In genomic region chr3:89591461-89591860, GRCm38 (mm10) we compare ENCODE assay signal across 15 mouse cellular contexts.
DNase-seq lines count a peak whose midpoint lies in the region; ATAC-seq and TF ChIP-seq lines count a peak whose summit lies in the region.
"Had no signal": no experiment of that assay in that cellular context is flagged by ENCODE, and none has a peak within 500 bp of the region (broad histone marks: within the 10 kb centered on the region; RNA-seq: fewer than 3 reads in every experiment).

No protein-coding gene starts in this region.

- no peak for TF ChIP-seq CTCF in forebrain, postnatal 0 days (IDR thresholded peaks at IDR 0.05; ENCODE audit: low read depth)

- intact Hi-C loops in heart, postnatal 14 days (cut with DNase I): no loop called here

- H3K4me3 ChIP-seq in forebrain, embryonic 10.5 days: no peak overlapping the region
- no peak overlapping the region for H3K4me3 ChIP-seq in forebrain, embryonic 11.5 days (ENCODE audit: low read depth, low read length)
- no peak overlapping the region for H3K4me3 ChIP-seq in neural tube, embryonic 13.5 days
- H3K4me3 ChIP-seq in forebrain, postnatal 0 days (ENCODE audit: low read depth, low read length): no peak overlapping the region
- H3K4me3 ChIP-seq in heart, embryonic 11.5 days (ENCODE audit: low read depth, low read length): no peak overlapping the region
- H3K4me3 ChIP-seq: embryonic facial prominence, embryonic 15.5 days; liver, embryonic 15.5 days had no signal

- ATAC-seq in forebrain, embryonic 11.5 days (replicated peaks; ENCODE audit: low FRiP score): no peak
- no peak for ATAC-seq in neural tube, embryonic 13.5 days (ENCODE audit: low read depth)
- 0 out of 2 replicates have a peak, but pooled peaks have one; percentile 19 for ATAC-seq in forebrain, postnatal 0 days
- ATAC-seq in heart, embryonic 11.5 days (replicated peaks; ENCODE audit: insufficient number of reproducible peaks, low FRiP score, low TSS enrichment): no peak

- H3K9me3 ChIP-seq in forebrain, embryonic 10.5 days: no peaks in the 10 kb centered on the region
- H3K9me3 ChIP-seq in forebrain, embryonic 11.5 days (ENCODE audit: control insufficient read depth, low read length): no peaks in the 10 kb centered on the region
- no peaks in the 10 kb centered on the region for H3K9me3 ChIP-seq in neural tube, embryonic 13.5 days
- no peaks in the 10 kb centered on the region for H3K9me3 ChIP-seq in forebrain, postnatal 0 days (ENCODE audit: low read length)
- H3K9me3 ChIP-seq in heart, embryonic 11.5 days (replicated peaks; ENCODE audit: control insufficient read depth, low read length): no peaks in the 10 kb centered on the region
- H3K9me3 ChIP-seq: embryonic facial prominence, embryonic 15.5 days; liver, embryonic 15.5 days had no signal

- peaks cover 9% of the 10 kb centered on the region; the same call in 1 of the 2 replicates for H3K27me3 ChIP-seq in forebrain, embryonic 10.5 days (ENCODE audit: poor library complexity, severe bottlenecking)
- H3K27me3 ChIP-seq in forebrain, embryonic 11.5 days (ENCODE audit: control insufficient read depth, insufficient read depth, low read length): no peaks in the 10 kb centered on the region
- H3K27me3 ChIP-seq in neural tube, embryonic 13.5 days: no peaks in the 10 kb centered on the region
- H3K27me3 ChIP-seq in forebrain, postnatal 0 days (ENCODE audit: insufficient read depth, low read length): no peaks in the 10 kb centered on the region
- H3K27me3 ChIP-seq in heart, embryonic 11.5 days (ENCODE audit: control insufficient read depth, insufficient read depth, low read length): no peaks in the 10 kb centered on the region
- H3K27me3 ChIP-seq: embryonic facial prominence, embryonic 15.5 days had no signal

- peaks cover 82% of the 10 kb centered on the region for H3K4me1 ChIP-seq in forebrain, embryonic 10.5 days
- H3K4me1 ChIP-seq in forebrain, embryonic 11.5 days (replicated peaks; ENCODE audit: control insufficient read depth, insufficient read depth, low read length): 0 out of 2 replicates have a peak, but pooled peaks cover 2% of the 10 kb centered on the region
- H3K4me1 ChIP-seq in neural tube, embryonic 13.5 days (replicated peaks): peaks cover 53% of the 10 kb centered on the region
- peaks cover 10% of the 10 kb centered on the region for H3K4me1 ChIP-seq in forebrain, postnatal 0 days (ENCODE audit: insufficient read depth)
- H3K4me1 ChIP-seq in heart, embryonic 11.5 days (ENCODE audit: control insufficient read depth, insufficient read depth, low read length): peaks cover 7% of the 10 kb centered on the region; the same call in 1 of the 2 replicates
- H3K4me1 ChIP-seq: liver, embryonic 15.5 days had no signal

- H3K36me3 ChIP-seq in forebrain, embryonic 10.5 days (replicated peaks): no peaks in the 10 kb centered on the region
- no peaks in the 10 kb centered on the region for H3K36me3 ChIP-seq in forebrain, embryonic 11.5 days (ENCODE audit: control insufficient read depth, insufficient read depth, low read length)
- H3K36me3 ChIP-seq in neural tube, embryonic 13.5 days: no peaks in the 10 kb centered on the region
- no peaks in the 10 kb centered on the region for H3K36me3 ChIP-seq in forebrain, postnatal 0 days (ENCODE audit: insufficient read depth)
- H3K36me3 ChIP-seq in heart, embryonic 11.5 days (ENCODE audit: control insufficient read depth, insufficient read depth, low read length): no peaks in the 10 kb centered on the region
- H3K36me3 ChIP-seq: embryonic facial prominence, embryonic 15.5 days; liver, embryonic 15.5 days had no signal

- no peak for DNase-seq in forebrain, embryonic 10.5 days (ENCODE audit: extremely low spot score, low spot score)
- DNase-seq in forebrain, embryonic 11.5 days (ENCODE audit: low spot score): no peak
- no peak for DNase-seq in neural tube, embryonic 10.5 days (ENCODE audit: extremely low spot score, low spot score)
- DNase-seq in forebrain, postnatal 0 days: no peak
- no peak for DNase-seq in spleen, postnatal 14 days (ENCODE audit: low spot score in 2 of 2)
- DNase-seq in heart, postnatal 14 days: no peak
- DNase-seq: gastrocnemius, postnatal 14 days; kidney, adult 18-20 months; kidney, postnatal 25 days; lung, postnatal 14 days; right cerebral cortex, postnatal 4 days had no signal

- H3K9ac ChIP-seq in forebrain, embryonic 11.5 days (ENCODE audit: low read length): no peak overlapping the region
- H3K9ac ChIP-seq in neural tube, embryonic 13.5 days: no peak overlapping the region
- no peak overlapping the region for H3K9ac ChIP-seq in forebrain, postnatal 0 days
- no peak overlapping the region for H3K9ac ChIP-seq in heart, embryonic 11.5 days (ENCODE audit: low read depth, low read length)
- H3K9ac ChIP-seq: embryonic facial prominence, embryonic 15.5 days; liver, embryonic 15.5 days had no signal

- WGBS in forebrain, embryonic 10.5 days: 61% methylated on average over 3 of the region's 3 CpGs
- WGBS in forebrain, embryonic 11.5 days: 64% methylated on average over 3 of the region's 3 CpGs
- WGBS in neural tube, embryonic 13.5 days: 53% methylated on average over 3 of the region's 3 CpGs
- WGBS in forebrain, postnatal 0 days: 36% methylated on average over 3 of the region's 3 CpGs
- WGBS in heart, embryonic 11.5 days (ENCODE audit: insufficient replicate concordance): 66% methylated on average over 3 of the region's 3 CpGs

- H3K4me2 ChIP-seq in forebrain, embryonic 11.5 days (ENCODE audit: low read depth, low read length, severe bottlenecking): no peak overlapping the region
- no peak overlapping the region for H3K4me2 ChIP-seq in neural tube, embryonic 13.5 days
- H3K4me2 ChIP-seq in forebrain, postnatal 0 days (ENCODE audit: low read depth): no peak overlapping the region
- no peak overlapping the region for H3K4me2 ChIP-seq in heart, embryonic 11.5 days
- H3K4me2 ChIP-seq: embryonic facial prominence, embryonic 15.5 days; liver, embryonic 15.5 days had no signal

- 0 out of 2 replicates have a peak overlapping the region, but pooled peaks have one; percentile 60 for H3K27ac ChIP-seq in forebrain, embryonic 10.5 days
- no peak overlapping the region for H3K27ac ChIP-seq in forebrain, embryonic 11.5 days (ENCODE audit: low read depth, low read length)
- peak overlapping the region; percentile 63 for H3K27ac ChIP-seq in neural tube, embryonic 13.5 days (replicated peaks)
- peak overlapping the region; percentile 57 for H3K27ac ChIP-seq in forebrain, postnatal 0 days (ENCODE audit: low read depth, low read length)
- H3K27ac ChIP-seq in heart, embryonic 11.5 days (ENCODE audit: low read depth, low read length): no peak overlapping the region
- H3K27ac ChIP-seq: embryonic facial prominence, embryonic 15.5 days; liver, embryonic 15.5 days had no signal

Comparison
In these comparisons a context has a peak if more than half of its experiments do, and no peak if none do; other contexts are left out.
1. H3K27ac ChIP-seq: peak in forebrain, embryonic 10.5 days (single experiment), neural tube, embryonic 13.5 days (single experiment) and forebrain, postnatal 0 days (single experiment); none in forebrain, embryonic 11.5 days (single experiment) and heart, embryonic 11.5 days (single experiment).